Mouse (Mus musculus) spleen, adult 2 months (tissue): ENCODE measurements around the gene Nes. TPM values are rescaled to one million over a fixed set of nuclear protein-coding genes. Genes with fewer than 3 reads are reported as not detected.

Experiments
- DNase-seq, 2 experiments: peaks; one replicate each; pipeline versions ENCODE4 v3.0.0 to v3.0.0-alpha.2; 2012 to 2021; ENCODE audit warnings: low spot score in 2 of 2, low read depth in 1 of 2
- H3K27ac ChIP-seq: fragments of 200-500 bp; 2 replicates; pipeline ENCODE4 v1.5.1; 2012; ENCODE audit warnings: low read length, inconsistent platforms; ENCODE audit not compliant: insufficient read depth
- H3K27me3 ChIP-seq: fragments of 200-500 bp; 2 replicates; pipeline ENCODE4 v1.6.1; 2012; ENCODE audit warnings: mild to moderate bottlenecking, moderate library complexity, low read length, inconsistent platforms; ENCODE audit not compliant: control insufficient read depth, insufficient read depth
- H3K36me3 ChIP-seq: fragments of 200-500 bp; 2 replicates; pipeline ENCODE4 v1.6.1; 2012; ENCODE audit warnings: mild to moderate bottlenecking, low read length, inconsistent platforms; ENCODE audit not compliant: control insufficient read depth, insufficient read depth
- H3K4me1 ChIP-seq: fragments of 200-500 bp; 2 replicates; pipeline ENCODE4 v1.6.1; 2011; ENCODE audit warnings: inconsistent platforms; ENCODE audit not compliant: control insufficient read depth, insufficient read depth, insufficient read length
- H3K4me3 ChIP-seq: fragments of 200-500 bp; 2 replicates; pipeline ENCODE4 v1.5.1; 2011; ENCODE audit warnings: mild to moderate bottlenecking, inconsistent platforms; ENCODE audit not compliant: insufficient read depth, insufficient read length; ENCODE audit errors: extremely low read depth
- CTCF ChIP-seq: fragments of 200-500 bp; IDR thresholded peaks from 2 replicates; pipeline ENCODE4 v1.5.1; 2011; ENCODE audit warnings: mild to moderate bottlenecking, inconsistent platforms; ENCODE audit not compliant: insufficient read depth, insufficient read length, insufficient replicate concordance; ENCODE audit errors: extremely low read depth
- POLR2A ChIP-seq: fragments of 200-500 bp; IDR thresholded peaks from 2 replicates; pipeline ENCODE4 v1.6.1; 2011; ENCODE audit warnings: low read depth, low read length, inconsistent platforms
- WGBS: fragments of 180-500 bp; shearing (Covaris S2); methylation state at CpG from one replicate; pipeline ENCODE4 v1.1.7; 2018; 5-methylcytosine and 5-hydroxymethylcytosine counted together
- polyA plus RNA-seq: library from polyadenylated mRNA; depleted of rRNA; stranded (reverse); fragments of >200 nt; gene quantifications from 2 replicates; pipeline ENCODE4 v1.2.3, GENCODE M21; 2012

Nes gene
- polyA plus RNA-seq, 1 experiment: 1.2 TPM

GRCm38 (mm10) chr3:87981894-87982835, 11.3 kb downstream of the Nes start:
- no peak for DNase-seq
- H3K27me3 ChIP-seq: no peaks in the 10 kb centered on the region
- H3K4me3 ChIP-seq: no peak overlapping the region
- 36% methylated on average over 12 of the region's 12 CpGs for WGBS
- TF ChIP-seq POLR2A (no peak), CTCF (no peak)
- no peaks in the 10 kb centered on the region for H3K36me3 ChIP-seq
- peaks cover 18% of the 10 kb centered on the region; the same call in 1 of the 2 replicates for H3K4me1 ChIP-seq
- H3K27ac ChIP-seq: no peak overlapping the region

DNA sequence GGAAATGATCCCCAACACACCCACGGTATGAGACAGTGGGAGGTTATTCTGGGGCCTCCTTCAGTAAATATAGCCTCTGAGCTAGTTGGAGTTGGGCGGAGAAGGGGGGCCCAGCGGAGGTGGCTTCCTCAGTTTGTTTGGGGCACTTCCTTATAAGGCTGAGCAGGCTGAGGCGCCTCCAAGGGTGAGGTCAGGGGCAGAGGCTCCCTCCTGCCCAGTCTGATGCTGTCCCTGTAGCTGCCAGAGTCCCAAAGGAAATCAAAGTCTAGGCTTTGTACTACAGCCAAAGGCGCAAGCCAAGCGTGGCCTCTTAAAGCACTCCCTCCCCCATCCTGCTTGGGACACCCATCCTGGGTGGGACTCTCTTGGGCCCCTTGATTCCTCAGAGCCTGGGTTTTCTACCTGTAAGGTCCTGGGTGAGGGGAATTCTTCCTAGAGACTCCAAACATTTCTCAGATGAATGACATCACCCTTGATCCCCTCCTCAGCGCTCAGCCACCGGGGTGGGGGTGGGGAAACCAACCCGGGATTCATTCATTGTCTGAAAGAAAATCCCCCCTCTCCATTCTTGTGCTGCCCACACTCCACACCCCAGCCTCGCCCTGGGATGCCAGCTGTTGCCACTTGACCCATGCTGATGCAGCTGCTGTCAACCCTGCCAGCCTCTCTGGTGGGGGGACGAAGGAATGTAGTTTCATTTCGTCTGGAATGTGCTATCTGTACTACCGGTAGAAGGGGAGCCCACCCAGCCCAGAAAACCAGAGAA, 12.1 kb downstream of the Nes start:
- no peak overlapping the region for H3K27ac ChIP-seq
- H3K36me3 ChIP-seq: no peaks in the 10 kb centered on the region
- TF ChIP-seq POLR2A (no peak), CTCF (no peak)
- no peak for DNase-seq
- H3K4me1 ChIP-seq: peaks cover 18% of the 10 kb centered on the region; the same call in 1 of the 2 replicates
- no peaks in the 10 kb centered on the region for H3K27me3 ChIP-seq
- H3K4me3 ChIP-seq: no peak overlapping the region
- 17% methylated on average over 13 of the region's 13 CpGs for WGBS

- TF ChIP-seq CTCF (no peak), POLR2A (no peak)
- 66% methylated on average over 6 of the region's 6 CpGs for WGBS
- H3K27ac ChIP-seq: no peak overlapping the region
- no peaks in the 10 kb centered on the region for H3K27me3 ChIP-seq
- H3K4me1 ChIP-seq: peaks cover 18% of the 10 kb centered on the region; the same call in 1 of the 2 replicates
- no peak for DNase-seq
- H3K4me3 ChIP-seq: no peak overlapping the region
- no peaks in the 10 kb centered on the region for H3K36me3 ChIP-seq
These were observed 12.7 kb downstream of the Nes start for GRCm38 (mm10) chr3:87983627-87984026.

GRCm38 (mm10) chr3:87984094-87984493, 13.2 kb downstream of the Nes start:
- H3K36me3 ChIP-seq: no peaks in the 10 kb centered on the region
- 22% methylated on average over 3 of the region's 3 CpGs for WGBS
- H3K27ac ChIP-seq: no peak overlapping the region
- peaks cover 18% of the 10 kb centered on the region; the same call in 1 of the 2 replicates for H3K4me1 ChIP-seq
- H3K4me3 ChIP-seq: no peak overlapping the region
- no peak for DNase-seq
- no peak for TF ChIP-seq POLR2A
- no peak for TF ChIP-seq CTCF
- no peaks in the 10 kb centered on the region for H3K27me3 ChIP-seq

GRCm38 (mm10) chr3:87985505-87986320, 14.8 kb downstream of the Nes start:
- WGBS: 76% methylated on average over 12 of the region's 12 CpGs
- TF ChIP-seq CTCF (no peak), POLR2A (no peak)
- DNase-seq: no peak
- H3K36me3 ChIP-seq: no peaks in the 10 kb centered on the region
- H3K27me3 ChIP-seq: no peaks in the 10 kb centered on the region
- H3K4me3 ChIP-seq: no peak overlapping the region
- H3K27ac ChIP-seq: no peak overlapping the region
- H3K4me1 ChIP-seq: peaks cover 18% of the 10 kb centered on the region; the same call in 1 of the 2 replicates

GRCm38 (mm10) chr3:87986868-87987267, 16.0 kb downstream of the Nes start:
- no peak overlapping the region for H3K27ac ChIP-seq
- WGBS: under 1% methylated on average over 17 of the region's 17 CpGs
- DNase-seq: peak; percentile 79 to 81
- H3K27me3 ChIP-seq: no peaks in the 10 kb centered on the region
- H3K4me1 ChIP-seq: peaks cover 18% of the 10 kb centered on the region; the same call in 1 of the 2 replicates
- H3K4me3 ChIP-seq: no peak overlapping the region
- H3K36me3 ChIP-seq: no peaks in the 10 kb centered on the region
- TF ChIP-seq POLR2A: no peak
- TF ChIP-seq CTCF: peak; percentile 95
